Mouse (Mus musculus) liver, postnatal 0 days (tissue): ENCODE measurements around the gene Axl.

Source experiments
- CTCF ChIP-seq: sonication (generic); IDR thresholded peaks from 2 replicates; pipeline ENCODE4 v1.5.1; 2016; ENCODE audit warnings: antibody characterized with exemption, low read depth
- EP300 ChIP-seq: IDR thresholded peaks from 2 replicates; pipeline ENCODE4 v1.6.1; 2016; ENCODE audit warnings: antibody characterized with exemption, low read depth, mild to moderate bottlenecking

DNA sequence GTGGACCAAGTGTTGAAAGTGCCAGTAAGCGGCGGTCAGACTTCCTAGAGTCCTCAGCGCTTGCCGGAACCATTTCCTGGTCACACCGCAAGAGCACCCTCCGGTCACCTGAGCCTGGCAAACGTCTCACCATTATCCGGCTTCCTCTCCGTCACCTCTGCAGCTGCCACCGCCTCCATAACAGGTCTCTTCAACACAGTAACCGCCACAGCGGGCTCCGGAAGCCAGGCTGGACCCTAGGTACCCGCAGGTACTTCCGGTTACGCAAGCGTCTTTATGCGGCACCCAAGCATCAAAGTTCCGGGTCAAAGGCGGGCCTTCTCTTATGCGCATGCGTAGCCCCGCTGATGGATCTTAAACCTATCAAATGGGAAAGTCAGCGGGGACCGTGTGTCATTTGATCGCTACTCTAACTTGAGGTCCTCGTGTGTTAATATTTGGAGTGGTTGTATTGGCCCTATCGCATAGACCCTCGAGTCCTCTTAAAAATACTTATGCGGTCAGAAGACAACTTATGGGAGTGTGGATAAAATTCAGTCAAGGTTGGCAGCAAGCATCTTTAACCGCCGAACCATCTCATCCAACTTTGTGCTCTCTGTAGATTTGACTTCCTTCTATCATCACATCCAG is 69.6 kb downstream of the Axl start, which contains the start of gene Ccdc97:
- TF ChIP-seq CTCF (peak; percentile 10; the same call in 1 of the 2 replicates), EP300 (peak; percentile 64; the same call in 1 of the 2 replicates)
